Mouse (Mus musculus) megakaryocyte, adult 5-6 weeks (primary cell): ENCODE data around the gene Ctrc. TPM values are rescaled to one million over a fixed set of nuclear protein-coding genes. Genes with fewer than 3 reads are reported as not detected.

Source experiments
- ATAC-seq: 2 replicates; pipeline ENCODE4 v1.8.0; 2016; ENCODE audit warnings: mild to moderate bottlenecking, inconsistent platforms; ENCODE audit not compliant: poor library complexity, severe bottlenecking
- total RNA-seq, 2 experiments: library from RNA; stranded (forward) in 1 of 2; stranded (reverse) in 1 of 2; fragments of 153-499, 151-499 nt in 1 of 2; fragments of 221-1000, 200-1000 nt in 1 of 2; gene quantifications; 2 replicates each; pipeline versions ENCODE4 v1.2.3 to v1.2.4; 2015 to 2017

Gene Ctrc
- total RNA-seq, 2 experiments from 2014 or later = not detected

DNA sequence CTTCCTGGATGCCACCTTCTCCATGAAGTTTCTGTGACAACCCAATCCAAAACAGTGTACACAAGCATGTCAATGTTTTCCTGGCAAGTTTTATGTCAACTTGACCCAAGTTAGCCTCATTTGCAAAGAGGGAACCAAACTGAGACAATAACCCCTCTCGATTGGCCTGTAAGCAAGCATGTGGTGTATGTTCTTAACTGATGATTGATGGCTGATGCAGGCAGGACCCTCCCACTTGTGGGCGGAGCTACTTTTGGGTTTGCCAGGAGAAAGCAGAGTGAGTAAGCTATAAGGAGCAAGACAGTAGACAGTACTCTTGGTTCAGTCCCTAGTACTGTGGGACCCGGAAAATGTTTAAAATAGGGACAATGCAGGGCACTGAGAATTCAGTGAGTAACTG is 23.2 kb downstream of the Ctrc start:
- ATAC-seq = no peak

GRCm38 (mm10) chr4:141822089-141822488 is 24.1 kb downstream of the Ctrc start:
- no peak for ATAC-seq

DNA sequence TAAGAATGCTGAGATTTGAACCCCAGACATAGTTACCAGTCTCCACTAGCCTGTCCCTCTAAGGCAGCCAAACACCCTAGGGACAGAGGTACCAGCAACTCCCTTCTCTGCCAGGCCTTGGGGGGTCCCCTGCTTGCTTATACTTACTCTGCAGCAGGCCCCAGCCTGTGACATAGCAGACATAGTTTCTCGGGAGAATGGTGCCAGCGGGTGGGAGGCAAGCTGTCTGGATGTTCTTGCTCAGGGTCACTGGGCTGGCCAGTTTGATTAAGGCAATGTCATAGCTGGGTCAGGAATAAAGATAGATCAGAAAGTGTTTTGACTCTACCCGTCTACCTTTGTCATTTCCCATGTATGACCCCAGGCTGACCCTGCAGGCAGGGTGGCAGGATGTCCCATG is 25.0 kb downstream of the Ctrc start:
- ATAC-seq = no peak

- no peak for ATAC-seq
These were observed 26.8 kb downstream of the Ctrc start for GRCm38 (mm10) chr4:141819316-141819715.

- ATAC-seq = no peak
These were observed 27.3 kb downstream of the Ctrc start for GRCm38 (mm10) chr4:141818861-141819260.

- no peak for ATAC-seq
These were observed 28.5 kb downstream of the Ctrc start for GRCm38 (mm10) chr4:141817706-141818105.

DNA sequence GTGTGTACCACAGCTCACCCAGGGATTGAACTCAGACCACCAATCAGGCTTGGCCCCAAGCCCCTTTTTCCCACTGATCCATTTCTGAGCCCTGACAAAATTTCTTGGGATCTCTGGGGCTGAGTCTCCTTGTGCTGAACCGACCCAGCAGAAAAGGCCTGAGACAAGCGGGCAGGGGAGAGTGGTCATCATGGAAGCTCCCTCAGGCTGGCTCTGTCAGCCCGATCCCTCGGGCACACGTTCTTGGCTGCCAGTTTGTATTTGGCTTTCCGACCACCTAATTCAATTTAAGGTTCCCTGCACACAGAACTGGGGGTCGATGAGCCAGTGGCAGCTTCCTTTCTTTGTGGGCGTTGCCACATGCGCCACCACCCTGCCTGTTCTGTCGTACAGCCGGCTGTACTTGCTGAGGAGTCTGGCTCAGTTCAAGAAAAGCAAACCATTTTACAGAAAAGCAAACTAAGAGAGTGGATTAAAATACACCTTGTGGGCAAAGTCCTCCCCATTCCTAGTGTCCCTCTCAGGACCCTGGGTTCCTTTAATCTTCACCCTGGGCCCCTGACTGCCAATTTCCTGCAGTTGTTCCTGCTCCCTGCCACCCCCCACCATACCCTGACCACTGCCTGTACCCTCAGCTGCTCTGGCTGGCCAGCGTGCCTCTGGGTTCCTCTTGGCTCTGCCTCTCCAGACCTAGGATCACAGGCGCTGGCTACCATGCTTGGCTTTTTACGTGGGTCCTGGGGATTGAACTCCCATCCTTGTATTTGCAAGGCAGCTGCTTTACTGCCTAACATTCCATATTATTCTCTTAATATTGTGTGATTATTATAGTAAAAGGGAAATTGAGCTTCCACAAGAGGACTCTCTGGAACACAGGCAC is 29.1 kb downstream of the Ctrc start:
- no peak for ATAC-seq

DNA sequence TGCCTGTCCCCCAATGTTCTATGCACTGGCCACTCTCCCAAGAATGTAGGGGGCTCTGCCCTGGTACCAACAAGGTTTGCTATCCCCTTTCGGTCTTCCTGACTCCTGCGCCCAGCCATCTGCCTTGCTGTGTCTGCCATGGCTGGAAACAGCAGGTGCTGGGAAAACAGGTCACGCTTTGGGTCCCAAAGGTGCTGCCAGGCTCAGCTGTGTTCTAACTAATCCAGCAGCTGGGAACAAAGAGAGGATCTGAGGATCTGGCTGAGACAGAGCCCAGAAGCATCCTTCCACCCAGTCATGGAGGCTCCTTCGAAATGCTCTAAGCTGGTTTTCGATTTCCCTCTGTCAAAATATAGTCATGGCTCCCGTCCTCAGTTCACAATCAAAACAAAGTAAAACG is 29.9 kb downstream of the Ctrc start:
- no peak for ATAC-seq

DNA sequence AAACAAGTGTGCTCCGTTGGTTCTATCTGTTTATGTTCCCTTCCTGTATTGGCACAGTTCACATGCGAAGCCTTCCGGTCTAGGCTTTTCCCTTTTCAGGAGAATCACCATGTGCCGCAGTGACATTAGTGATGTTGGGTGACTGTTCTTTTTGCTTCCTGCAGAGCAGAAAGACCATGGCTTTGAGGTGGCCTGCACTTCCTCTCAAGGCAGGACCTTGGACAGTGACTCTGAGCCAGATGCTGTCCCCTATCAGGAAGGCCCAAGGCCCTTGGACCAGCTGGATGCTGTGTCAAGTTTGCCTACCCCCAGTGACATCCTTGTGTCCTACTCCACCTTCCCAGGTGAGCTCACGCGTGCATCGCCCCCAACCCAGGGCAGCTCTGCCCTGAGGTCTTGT is 34.8 kb downstream of the Ctrc start:
- no peak for ATAC-seq

- no peak for ATAC-seq
These were observed 35.2 kb downstream of the Ctrc start for GRCm38 (mm10) chr4:141810975-141811374.

- peak; percentile 88 for ATAC-seq
These were observed 36.2 kb downstream of the Ctrc start for GRCm38 (mm10) chr4:141809850-141810464.

- no peak for ATAC-seq
These were observed 40.3 kb downstream of the Ctrc start for GRCm38 (mm10) chr4:141805886-141806285.

- no peak for ATAC-seq
These were observed 42.1 kb downstream of the Ctrc start for GRCm38 (mm10) chr4:141804105-141804504.

DNA sequence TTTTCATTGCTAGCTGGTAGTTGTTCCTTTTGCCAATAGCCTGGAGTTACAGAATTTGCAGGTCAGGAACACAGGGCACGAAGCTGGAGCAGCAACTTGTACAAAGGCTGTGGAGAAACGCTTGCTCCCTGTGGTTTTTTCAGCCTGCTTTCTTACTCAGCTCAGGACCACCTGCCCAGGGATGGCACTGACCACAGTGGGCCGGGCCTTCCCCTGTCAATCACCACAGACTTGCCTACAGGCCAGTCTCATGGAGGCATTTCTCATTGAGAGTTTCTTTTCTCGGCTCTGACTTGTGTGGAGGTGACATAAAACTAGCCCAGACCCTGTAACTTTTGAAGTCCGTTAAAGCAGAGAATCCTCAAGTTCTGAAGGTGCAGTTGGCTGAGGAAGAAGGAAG is 48.6 kb downstream of the Ctrc start:
- ATAC-seq = no peak

DNA sequence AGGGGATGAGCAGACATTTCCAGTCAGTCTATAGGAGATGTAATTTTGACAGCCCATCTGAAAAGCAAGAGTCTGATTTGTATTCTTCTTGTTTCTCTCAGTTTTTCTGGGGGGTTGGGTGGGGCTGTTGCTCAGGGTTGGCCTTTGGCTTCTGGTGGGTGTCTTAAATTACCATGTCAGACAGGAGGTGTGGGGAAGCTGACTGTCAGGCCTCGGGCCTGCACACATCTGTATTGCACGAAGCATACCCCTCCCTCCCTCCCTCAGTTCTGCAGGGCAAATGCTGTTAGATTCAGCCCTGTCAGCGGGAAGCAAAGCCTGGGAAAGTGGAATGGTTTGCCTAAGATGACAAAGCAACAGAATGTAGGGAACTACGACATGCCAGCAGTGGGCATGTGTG is 49.2 kb downstream of the Ctrc start:
- ATAC-seq = no peak

DNA sequence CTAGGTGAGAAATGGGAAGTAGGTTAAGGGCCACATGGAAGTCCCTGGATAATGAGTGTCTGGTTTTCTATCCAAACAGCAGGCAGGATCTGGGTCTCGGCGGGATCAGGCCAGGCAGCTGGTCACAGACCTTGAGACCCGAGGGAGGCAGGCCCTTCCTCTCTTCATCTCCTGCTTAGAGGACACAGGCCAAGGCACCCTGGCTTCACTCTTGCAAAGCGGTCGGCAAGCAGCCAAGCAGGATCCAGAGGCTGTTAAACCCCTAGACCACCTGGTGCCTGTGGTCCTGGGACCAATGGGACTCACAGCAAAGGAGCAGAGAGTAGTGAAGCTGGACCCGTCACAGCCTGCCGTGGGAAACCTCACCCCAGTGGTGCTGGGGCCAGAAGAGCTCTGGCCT is 49.8 kb downstream of the Ctrc start:
- no peak for ATAC-seq

- ATAC-seq = no peak
These were observed 52.0 kb downstream of the Ctrc start for GRCm38 (mm10) chr4:141794152-141794535.

- ATAC-seq = peak; percentile 70
These were observed 52.6 kb downstream of the Ctrc start, which contains the start of gene Casp9 for GRCm38 (mm10) chr4:141793282-141794151. TSS of gene Casp9 (plus strand) at chr4:141793612.

GRCm38 (mm10) chr4:141792554-141793281 is 53.4 kb downstream of the Ctrc start:
- 0 out of 2 replicates have a peak, but pooled peaks have one; percentile 2 for ATAC-seq

GRCm38 (mm10) chr4:141791951-141792350 is 54.2 kb downstream of the Ctrc start:
- no peak for ATAC-seq

- no peak for ATAC-seq
These were observed 54.7 kb downstream of the Ctrc start for GRCm38 (mm10) chr4:141791486-141791885.
